Mouse (Mus musculus): Measurements from ENCODE around the gene Ptgfrn.

DNA sequence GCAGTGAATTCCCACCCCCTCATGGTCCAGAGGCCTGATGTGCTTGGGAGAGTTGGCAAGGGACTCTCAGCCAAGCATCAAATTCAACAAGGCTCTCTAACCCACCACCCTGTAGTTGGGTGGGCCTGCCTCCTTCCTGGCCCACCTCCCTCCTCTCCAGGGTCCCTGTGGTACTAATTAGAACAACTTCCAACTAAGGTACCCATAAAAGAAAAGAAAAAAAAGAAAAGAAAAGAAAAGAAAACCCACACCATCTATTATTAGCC, 693 bp upstream of the Ptgfrn start:
- TF ChIP-seq ELF1 (IDR thresholded peaks at IDR 0.05; ENCODE audit: low read depth, low read length): no peak
- TF ChIP-seq POLR2A (IDR thresholded peaks at IDR 0.05; ENCODE audit: low read depth, low read length): no peak
- TF ChIP-seq POLR2AphosphoS2 (IDR thresholded peaks at IDR 0.05; ENCODE audit: low read depth, low read length): no peak
- no peak for TF ChIP-seq TBP (conservative IDR thresholded peaks at IDR 0.05; ENCODE audit: low read depth, low read length)
- TF ChIP-seq EP300 (IDR thresholded peaks at IDR 0.05; ENCODE audit: low read length): no peak
